9 mouse cellular contexts compared by ENCODE assay signal in genomic region chr12:89049279-89049678, GRCm38 (mm10).
A peak's percentile ranks its signal among the peaks of the same experiment; 100 is the strongest.
DNase-seq lines count a peak whose midpoint lies in the region; ATAC-seq and TF ChIP-seq lines count a peak whose summit lies in the region.
"Had no signal": no experiment of that assay in that cellular context is flagged by ENCODE, and none has a peak within 500 bp of the region (broad histone marks: within the 10 kb centered on the region; RNA-seq: fewer than 3 reads in every experiment).

No protein-coding gene starts in this region.

- no peak overlapping the region for H3K4me2 ChIP-seq in kidney, postnatal 0 days (ENCODE audit: low read length)
- no peak overlapping the region for H3K4me2 ChIP-seq in kidney, embryonic 16.5 days (replicated peaks; ENCODE audit: low read depth, low read length)
- H3K4me2 ChIP-seq in hindbrain, embryonic 14.5 days (replicated peaks): no peak overlapping the region
- H3K4me2 ChIP-seq: heart, embryonic 13.5 days had no signal

- no peaks in the 10 kb centered on the region for H3K36me3 ChIP-seq in kidney, postnatal 0 days (ENCODE audit: insufficient read depth, low read length)
- no peaks in the 10 kb centered on the region for H3K36me3 ChIP-seq in kidney, embryonic 16.5 days (ENCODE audit: insufficient read depth, low read length)
- H3K36me3 ChIP-seq in hindbrain, embryonic 14.5 days (replicated peaks; ENCODE audit: control insufficient read depth, insufficient read depth): no peaks in the 10 kb centered on the region
- H3K36me3 ChIP-seq: heart, embryonic 13.5 days had no signal

- no peaks in the 10 kb centered on the region for H3K9me3 ChIP-seq in kidney, postnatal 0 days (replicated peaks; ENCODE audit: low read length)
- no peaks in the 10 kb centered on the region for H3K9me3 ChIP-seq in kidney, embryonic 16.5 days (ENCODE audit: low read length)
- H3K9me3 ChIP-seq in hindbrain, embryonic 14.5 days (ENCODE audit: control insufficient read depth, low read length): no peaks in the 10 kb centered on the region
- H3K9me3 ChIP-seq: heart, embryonic 13.5 days had no signal

- no peak overlapping the region for H3K27ac ChIP-seq in kidney, postnatal 0 days
- H3K27ac ChIP-seq in kidney, embryonic 16.5 days (ENCODE audit: low read length): no peak overlapping the region
- peak overlapping the region; percentile 56 for H3K27ac ChIP-seq in hindbrain, embryonic 14.5 days
- H3K27ac ChIP-seq: heart, embryonic 13.5 days had no signal

- no peaks in the 10 kb centered on the region for H3K27me3 ChIP-seq in kidney, postnatal 0 days (ENCODE audit: insufficient read depth, low read length)
- H3K27me3 ChIP-seq in kidney, embryonic 16.5 days (ENCODE audit: insufficient read depth, low read length): no peaks in the 10 kb centered on the region
- H3K27me3 ChIP-seq in hindbrain, embryonic 14.5 days (ENCODE audit: control insufficient read depth, insufficient read depth, low read length): no peaks in the 10 kb centered on the region
- H3K27me3 ChIP-seq: heart, embryonic 13.5 days had no signal

- H3K9ac ChIP-seq in kidney, postnatal 0 days (ENCODE audit: low read depth, low read length): no peak overlapping the region
- no peak overlapping the region for H3K9ac ChIP-seq in kidney, embryonic 16.5 days (replicated peaks; ENCODE audit: low read length)
- H3K9ac ChIP-seq in hindbrain, embryonic 14.5 days: no peak overlapping the region
- H3K9ac ChIP-seq: heart, embryonic 13.5 days had no signal

- no peak overlapping the region for H3K4me3 ChIP-seq in kidney, postnatal 0 days (replicated peaks; ENCODE audit: low read depth, low read length)
- no peak overlapping the region for H3K4me3 ChIP-seq in kidney, embryonic 16.5 days (ENCODE audit: low read length)
- H3K4me3 ChIP-seq in hindbrain, embryonic 14.5 days (replicated peaks; ENCODE audit: low read length): no peak overlapping the region
- H3K4me3 ChIP-seq: heart, embryonic 13.5 days had no signal

- no peaks in the 10 kb centered on the region for H3K4me1 ChIP-seq in kidney, postnatal 0 days (replicated peaks; ENCODE audit: insufficient read depth, low read length)
- no peaks in the 10 kb centered on the region for H3K4me1 ChIP-seq in kidney, embryonic 16.5 days (ENCODE audit: insufficient read depth, low read length)
- H3K4me1 ChIP-seq in hindbrain, embryonic 14.5 days (replicated peaks; ENCODE audit: control insufficient read depth, insufficient read depth, low read length): peaks cover 7% of the 10 kb centered on the region; the same call in 1 of the 2 replicates

- DNase-seq in kidney, postnatal 0 days (ENCODE audit: low spot score): peak; percentile 2
- DNase-seq in NIH3T3 (ENCODE audit: low read depth): peak; percentile 1
- peak; percentile 6 for DNase-seq in cerebellum, adult 9-10 months
- peak; percentile 69 for DNase-seq in hindbrain, embryonic 14.5 days (ENCODE audit: low spot score)
- peak; percentile 69 for DNase-seq in retina, postnatal 7 days (ENCODE audit: low read depth, low spot score)
- no peak for DNase-seq in left cerebral cortex, postnatal 25 days (ENCODE audit: low spot score in 2 of 2)
- no peak for DNase-seq in layer of hippocampus, adult 8-10 months (ENCODE audit: low spot score in 2 of 2)

- TF ChIP-seq CTCF in kidney, postnatal 0 days (IDR thresholded peaks at IDR 0.05; ENCODE audit: low read depth): no peak

- ATAC-seq in kidney, postnatal 0 days (replicated peaks; ENCODE audit: low FRiP score, low read depth): no peak
- no peak for ATAC-seq in kidney, embryonic 16.5 days (ENCODE audit: low FRiP score, low TSS enrichment)
- peak; percentile 64; the same call in 1 of the 2 replicates for ATAC-seq in hindbrain, embryonic 14.5 days (ENCODE audit: low FRiP score)

- WGBS in kidney, postnatal 0 days: 44% methylated on average over 3 of the region's 3 CpGs
- 46% methylated on average over 3 of the region's 3 CpGs for WGBS in kidney, embryonic 16.5 days
- WGBS in hindbrain, embryonic 14.5 days: 13% methylated on average over 3 of the region's 3 CpGs

- intact Hi-C loops in left cerebral cortex, postnatal 25 days (cut with DNase I): no loop called here

Comparison
In these comparisons a context has a peak if more than half of its experiments do, and no peak if none do; other contexts are left out.
1. DNase-seq: peak in kidney, postnatal 0 days (single experiment), NIH3T3 (single experiment), cerebellum, adult 9-10 months (single experiment), hindbrain, embryonic 14.5 days (single experiment) and retina, postnatal 7 days (single experiment); none in left cerebral cortex, postnatal 25 days (0 of 2) and layer of hippocampus, adult 8-10 months (0 of 2).